Mouse (Mus musculus) testis, adult 2 months (tissue): Measurements from ENCODE around the gene Nup214.

ENCODE experiments used
- CTCF ChIP-seq: fragments of 200-500 bp; IDR thresholded peaks from 2 replicates; pipeline ENCODE4 v1.5.1; 2012; ENCODE audit warnings: low read depth, mild to moderate bottlenecking, inconsistent platforms, low read length, moderate library complexity; ENCODE audit not compliant: control insufficient read depth, insufficient read depth, insufficient replicate concordance
- POLR2A ChIP-seq: fragments of 200-500 bp; IDR thresholded peaks from 2 replicates; pipeline ENCODE4 v1.6.1; 2012; ENCODE audit warnings: low read depth, mild to moderate bottlenecking, inconsistent platforms, low read length, moderate library complexity; ENCODE audit not compliant: control insufficient read depth

DNA sequence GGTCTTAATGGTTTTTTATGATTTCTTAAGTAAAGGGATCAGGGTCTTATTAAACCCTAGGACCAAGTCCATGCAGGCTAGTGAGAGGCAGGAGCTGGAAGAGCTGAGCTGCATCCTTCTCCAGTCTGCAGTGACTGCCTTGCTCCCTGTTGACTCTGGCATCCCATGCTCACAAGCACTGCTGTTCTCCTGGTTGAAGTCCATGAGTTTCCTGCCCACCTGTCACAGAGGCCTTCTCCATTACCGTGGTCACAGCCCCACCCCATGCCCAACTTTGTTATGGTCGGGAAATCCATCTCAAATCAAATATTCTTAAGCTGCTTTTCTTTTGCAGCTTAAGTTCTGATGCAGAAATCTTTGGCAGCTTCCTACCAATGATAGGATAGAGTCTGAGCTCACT, 66.9 kb downstream of the Nup214 start:
- TF ChIP-seq CTCF, result no peak
- TF ChIP-seq POLR2A, result no peak
